Mouse (Mus musculus): ENCODE measurements around the gene Hoxa11. TPM values are rescaled to one million over a fixed set of nuclear protein-coding genes. Genes with fewer than 3 reads are reported as not detected.

Gene Hoxa11
- not detected in 2 replicates for polyA plus RNA-seq (2012; rRNA removed; ENCODE audit: low replicate concordance)

DNA sequence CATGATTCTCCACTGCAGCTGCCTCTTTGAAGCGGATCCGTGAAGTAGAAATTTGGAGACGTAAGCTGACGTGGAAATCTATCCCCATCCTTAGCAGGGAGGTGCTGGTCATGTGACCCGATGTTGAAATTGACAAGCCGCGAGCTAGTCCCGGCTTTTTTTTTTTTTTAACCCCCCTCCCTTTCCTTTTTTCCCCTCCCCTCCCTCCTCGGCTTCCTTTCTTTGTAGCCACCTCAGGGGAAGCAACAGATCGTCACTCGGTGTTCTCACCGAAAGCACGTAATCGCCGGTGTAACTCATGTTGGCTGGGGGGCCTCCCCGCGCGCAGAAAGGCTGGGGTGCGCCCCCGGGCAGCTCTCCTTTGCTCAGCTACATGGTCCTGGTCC lies at the start of gene Hoxa11:
Gene Hoxa11, minus strand, starts transcription at position 54 of the 386 bp plus-strand sequence.

GRCm38 (mm10) chr6:52260654-52261575 lies 15.3 kb upstream of the Hoxa11 start, which contains the start of gene Hoxa13:
TSS of gene Hoxa13 (minus strand) at chr6:52260880.

DNA sequence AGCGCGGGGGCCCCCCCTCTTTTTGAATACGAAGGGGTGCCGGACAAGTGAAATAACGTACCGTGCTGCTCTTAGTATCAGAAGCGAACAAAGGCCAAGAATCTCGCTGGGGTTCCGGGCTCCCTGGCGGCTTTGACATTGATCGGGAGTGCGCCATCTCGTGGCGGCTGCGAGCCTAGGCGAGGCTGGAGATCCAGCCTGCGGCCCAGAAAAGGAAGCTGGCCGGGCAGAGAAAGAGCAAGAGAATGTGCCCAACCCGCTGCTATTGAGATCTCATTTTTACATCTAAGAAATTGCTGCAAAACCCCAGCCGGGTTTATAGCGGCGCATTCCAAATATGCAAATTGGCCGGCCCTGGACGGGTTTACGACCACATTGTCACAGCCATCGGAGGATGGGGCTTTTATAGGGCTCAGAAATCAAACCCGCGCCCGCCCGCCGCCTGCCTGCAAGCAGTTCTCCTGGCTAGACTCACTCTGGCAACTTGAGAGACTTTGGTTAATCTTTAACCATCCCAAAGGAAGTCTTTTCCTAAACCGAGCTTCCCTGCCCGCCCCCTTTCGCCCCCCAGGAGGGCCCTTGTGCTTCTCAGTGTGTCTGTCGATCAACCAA lies 5.1 kb downstream of the Hoxa11 start, which contains the start of gene Hoxa10:
Gene Hoxa10, minus strand, starts transcription at position 466 of the 612 bp plus-strand sequence.

GRCm38 (mm10) chr6:52230516-52231165 lies 15.0 kb downstream of the Hoxa11 start, which contains the start of gene Hoxa9:
TSS of gene Hoxa9 (minus strand) at chr6:52231089.

GRCm38 (mm10) chr6:52221337-52221992 lies 24.1 kb downstream of the Hoxa11 start, which contains the start of gene Hoxa7:
TSS of gene Hoxa7 (minus strand) at chr6:52221854.

DNA sequence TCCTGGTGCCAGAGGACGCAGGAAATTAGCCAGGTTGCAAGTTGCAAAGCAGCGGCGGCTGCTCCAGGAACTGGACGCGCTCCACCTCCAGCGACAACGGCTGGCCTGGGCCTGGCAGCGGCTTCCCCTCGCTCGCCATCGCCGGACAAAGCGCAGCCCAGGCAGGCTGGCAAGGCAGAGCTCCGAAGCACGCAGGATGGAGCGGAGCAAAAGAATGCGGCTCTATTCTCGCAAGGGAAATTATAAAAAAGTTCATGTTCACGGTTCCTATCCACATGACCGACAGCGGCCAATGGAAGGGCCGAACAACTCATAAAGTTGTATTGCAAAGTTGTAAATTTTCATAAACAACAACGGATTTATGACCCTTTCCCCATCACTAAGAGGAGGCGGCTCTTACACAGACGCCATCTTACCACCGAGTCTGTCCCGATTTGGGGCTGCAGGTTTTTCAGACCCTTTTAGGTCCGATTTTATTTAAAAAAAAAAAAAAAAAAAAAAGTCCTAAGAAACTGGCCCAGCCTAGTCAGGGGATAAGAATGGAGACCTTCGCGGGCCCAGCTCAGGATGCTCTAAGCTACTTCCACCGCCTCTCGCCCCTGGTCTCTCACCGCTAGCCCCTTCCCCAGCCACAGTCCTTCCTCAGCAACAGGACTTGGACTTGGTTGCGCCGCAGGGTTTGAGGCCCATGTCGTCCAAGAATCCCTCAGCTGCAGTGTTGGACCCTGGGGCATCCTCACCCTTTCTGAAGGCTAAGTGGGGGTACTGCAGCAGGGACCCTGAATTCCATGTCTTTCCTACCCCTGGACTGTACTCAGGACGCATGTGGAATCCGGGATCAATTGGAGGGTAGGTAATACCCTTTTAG lies 32.3 kb downstream of the Hoxa11 start, which contains the start of the genes Hoxa3 and Gm28308:
Gene Hoxa3, minus strand, starts transcription at position 218 of the 868 bp plus-strand sequence.
Gene Gm28308, minus strand, starts transcription at position 221 of the 868 bp plus-strand sequence.

DNA sequence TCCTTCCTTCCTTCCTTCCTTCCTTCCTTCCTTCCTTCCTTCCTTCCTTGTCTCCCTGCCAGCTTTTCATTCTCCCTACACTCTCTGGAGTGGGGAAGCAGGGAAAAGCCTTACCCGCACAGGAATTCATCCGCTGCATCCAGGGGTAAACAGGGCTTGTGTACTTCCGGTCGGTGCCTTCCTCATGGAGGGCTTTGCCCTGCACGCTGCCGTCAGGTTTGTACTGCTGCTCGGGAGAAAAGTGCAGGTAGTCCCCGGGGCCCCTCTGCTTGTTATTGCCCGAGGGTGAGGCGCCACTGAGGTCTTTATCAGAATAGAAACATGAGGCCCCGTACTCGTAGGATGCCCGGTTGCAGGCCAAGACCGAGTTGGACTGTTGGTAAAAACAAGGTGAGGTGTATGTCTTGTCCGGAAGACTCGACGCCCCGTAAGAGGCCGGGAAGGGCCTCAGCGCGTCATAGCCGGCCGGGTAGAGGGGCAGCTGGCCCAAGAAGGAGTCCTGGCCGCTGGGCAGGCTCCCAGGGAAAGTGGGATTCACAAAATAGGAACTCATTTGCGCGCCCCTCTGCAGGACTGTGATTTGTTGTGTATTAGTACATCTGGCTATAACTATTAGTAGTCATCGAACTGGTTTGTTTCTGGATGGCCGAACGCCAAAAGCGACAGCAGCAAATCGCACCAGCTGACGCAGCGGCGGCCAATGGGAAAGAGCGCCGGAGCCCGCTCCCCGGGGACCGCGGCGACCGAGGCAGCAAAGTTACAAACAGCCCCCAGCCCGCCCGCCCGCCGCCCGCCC lies 37.3 kb downstream of the Hoxa11 start, which contains the start of gene Hoxa6:
Gene Hoxa6, minus strand, starts transcription at position 651 of the 796 bp plus-strand sequence.

GRCm38 (mm10) chr6:52204050-52204752 lies 41.4 kb downstream of the Hoxa11 start, which contains the start of gene Hoxa5:
TSS of gene Hoxa5 (minus strand) at chr6:52204587.

Other genes starting within 250 kb of the Hoxa11 start
- gene Skap2, start 233.3 kb downstream of the Hoxa11 start, polyA plus RNA-seq (2012; rRNA removed; ENCODE audit: low replicate concordance) = 2.1 and 3.8 TPM in 2 replicates
- 0.06 and 0.19 TPM in 2 replicates for gene Hoxa1, start 87.5 kb downstream of the Hoxa11 start, polyA plus RNA-seq (2012; rRNA removed; ENCODE audit: low replicate concordance)
- 1.2 and 3.1 TPM in 2 replicates for gene Hoxa2, start 81.0 kb downstream of the Hoxa11 start, polyA plus RNA-seq (2012; rRNA removed; ENCODE audit: low replicate concordance)
- gene 5730596B20Rik, start 68.3 kb downstream of the Hoxa11 start, polyA plus RNA-seq (2012; rRNA removed; ENCODE audit: low replicate concordance) = 0.02 TPM in 1 of 2 replicates, not detected in the other
- gene Hoxa4, start 54.1 kb downstream of the Hoxa11 start, polyA plus RNA-seq (2012; rRNA removed; ENCODE audit: low replicate concordance) = 3.3 and 3.6 TPM in 2 replicates
- 3.1 and 14.0 TPM in 2 replicates for gene Hoxa5, start 41.2 kb downstream of the Hoxa11 start, polyA plus RNA-seq (2012; rRNA removed; ENCODE audit: low replicate concordance)
- gene Hoxa6, start 37.1 kb downstream of the Hoxa11 start, polyA plus RNA-seq (2012; rRNA removed; ENCODE audit: low replicate concordance) = 0.34 and 0.44 TPM in 2 replicates
- 3.6 and 7.3 TPM in 2 replicates for gene Hoxa3, start 32.5 kb downstream of the Hoxa11 start, polyA plus RNA-seq (2012; rRNA removed; ENCODE audit: low replicate concordance)
- 0.26 TPM in 1 of 2 replicates, not detected in the other for gene Gm28308, start 32.5 kb downstream of the Hoxa11 start, polyA plus RNA-seq (2012; rRNA removed; ENCODE audit: low replicate concordance)
- gene Hoxa7, start 24.0 kb downstream of the Hoxa11 start, polyA plus RNA-seq (2012; rRNA removed; ENCODE audit: low replicate concordance) = 0.39 and 2.2 TPM in 2 replicates
- not detected in 2 replicates for gene Hoxa9, start 14.7 kb downstream of the Hoxa11 start, polyA plus RNA-seq (2012; rRNA removed; ENCODE audit: low replicate concordance)
- not detected in 2 replicates for gene Hoxa10, start 5.0 kb downstream of the Hoxa11 start, polyA plus RNA-seq (2012; rRNA removed; ENCODE audit: low replicate concordance)
- gene Hoxa13, start 15.1 kb upstream of the Hoxa11 start, polyA plus RNA-seq (2012; rRNA removed; ENCODE audit: low replicate concordance) = not detected in 2 replicates
- not detected in 2 replicates for gene Evx1, start 67.7 kb upstream of the Hoxa11 start, polyA plus RNA-seq (2012; rRNA removed; ENCODE audit: low replicate concordance)